Comparison of ENCODE assay signal across 23 mouse cellular contexts in the genomic region with DNA sequence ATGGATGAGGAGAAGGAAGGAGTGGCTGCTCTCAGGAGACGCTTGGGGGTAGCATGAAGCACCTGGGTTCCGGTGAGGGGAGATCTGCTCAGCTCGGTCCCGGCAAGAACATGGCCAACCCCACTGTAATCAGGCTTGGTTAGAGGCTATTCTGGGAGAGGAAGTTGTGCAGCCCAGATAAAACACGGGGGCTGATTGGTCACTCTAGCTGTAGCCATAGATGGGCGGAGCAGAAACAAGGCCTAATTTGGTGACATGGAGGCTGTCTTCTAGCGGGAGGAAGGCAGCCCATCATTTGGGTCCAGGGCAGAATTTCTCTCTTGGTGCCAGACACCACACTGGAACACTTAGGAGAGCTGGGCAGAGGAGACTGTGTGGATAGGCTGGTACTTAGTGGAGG.
"Had no signal": no experiment of that assay in that cellular context is flagged by ENCODE, and none has a peak within 500 bp of the region (broad histone marks: within the 10 kb centered on the region; RNA-seq: fewer than 3 reads in every experiment).

No protein-coding gene starts in this region.

- H3K27me3 ChIP-seq: heart, embryonic 12.5 days; hindbrain, embryonic 12.5 days; hindbrain, embryonic 15.5 days; kidney, embryonic 15.5 days; limb, embryonic 12.5 days; liver, embryonic 13.5 days had no signal

- DNase-seq: gastrocnemius, postnatal 14 days; gastrocnemius, postnatal 36 days; heart, adult 2 months; heart, postnatal 10 days; heart, postnatal 4 days; kidney, adult 11 months; kidney, adult 2 months; kidney, adult 9 months; kidney, postnatal 14 days; kidney, postnatal 36 days; liver; liver, embryonic 13.5 days had no signal

- H3K27ac ChIP-seq: heart, adult 2 months; hindbrain, embryonic 10.5 days; hindbrain, embryonic 12.5 days; hindbrain, embryonic 15.5 days; hindbrain, postnatal 0 days; kidney, embryonic 15.5 days; kidney, postnatal 0 days; layer of hippocampus, adult 2 months; left cerebral cortex, adult 2 months; limb, embryonic 10.5 days; limb, embryonic 12.5 days; liver, embryonic 13.5 days had no signal

- H3K36me3 ChIP-seq: heart, embryonic 12.5 days; hindbrain, embryonic 10.5 days; hindbrain, embryonic 12.5 days; hindbrain, embryonic 15.5 days; kidney, embryonic 15.5 days; limb, embryonic 10.5 days; limb, embryonic 12.5 days; liver, embryonic 13.5 days had no signal

- H3K4me3 ChIP-seq: heart, adult 2 months; heart, embryonic 12.5 days; hindbrain, embryonic 10.5 days; hindbrain, embryonic 12.5 days; hindbrain, embryonic 15.5 days; kidney, embryonic 15.5 days; layer of hippocampus, adult 2 months; left cerebral cortex, adult 2 months; limb, embryonic 10.5 days; limb, embryonic 12.5 days; liver, embryonic 13.5 days had no signal

- H3K4me1 ChIP-seq: heart, embryonic 12.5 days; hindbrain, embryonic 10.5 days; hindbrain, embryonic 12.5 days; hindbrain, embryonic 15.5 days; kidney, embryonic 15.5 days; limb, embryonic 10.5 days; limb, embryonic 12.5 days; liver, embryonic 13.5 days had no signal
